Mouse (Mus musculus) heart, postnatal 25 days (tissue): ENCODE measurements around the gene Tbl1xr1. TPM values are rescaled to one million over a fixed set of nuclear protein-coding genes. Genes with fewer than 3 reads are reported as not detected.

Experiments used
- DNase-seq: peaks from one replicate; pipeline ENCODE4 v3.0.0; 2022; ENCODE audit warnings: low spot score
- intact Hi-C: fragments of 180-260 bp; cut with DNase I; formaldehyde crosslinking; loops from one replicate; pipeline ENCODE4 v1.15.1; 2025
- total RNA-seq, 2 experiments: library from RNA; stranded (reverse); gene quantifications; 2 replicates each; pipeline ENCODE4 v1.2.3; 2021

Gene Tbl1xr1
- total RNA-seq, 2 experiments from 2014 or later: 69.1 to 81.3 TPM

DNA sequence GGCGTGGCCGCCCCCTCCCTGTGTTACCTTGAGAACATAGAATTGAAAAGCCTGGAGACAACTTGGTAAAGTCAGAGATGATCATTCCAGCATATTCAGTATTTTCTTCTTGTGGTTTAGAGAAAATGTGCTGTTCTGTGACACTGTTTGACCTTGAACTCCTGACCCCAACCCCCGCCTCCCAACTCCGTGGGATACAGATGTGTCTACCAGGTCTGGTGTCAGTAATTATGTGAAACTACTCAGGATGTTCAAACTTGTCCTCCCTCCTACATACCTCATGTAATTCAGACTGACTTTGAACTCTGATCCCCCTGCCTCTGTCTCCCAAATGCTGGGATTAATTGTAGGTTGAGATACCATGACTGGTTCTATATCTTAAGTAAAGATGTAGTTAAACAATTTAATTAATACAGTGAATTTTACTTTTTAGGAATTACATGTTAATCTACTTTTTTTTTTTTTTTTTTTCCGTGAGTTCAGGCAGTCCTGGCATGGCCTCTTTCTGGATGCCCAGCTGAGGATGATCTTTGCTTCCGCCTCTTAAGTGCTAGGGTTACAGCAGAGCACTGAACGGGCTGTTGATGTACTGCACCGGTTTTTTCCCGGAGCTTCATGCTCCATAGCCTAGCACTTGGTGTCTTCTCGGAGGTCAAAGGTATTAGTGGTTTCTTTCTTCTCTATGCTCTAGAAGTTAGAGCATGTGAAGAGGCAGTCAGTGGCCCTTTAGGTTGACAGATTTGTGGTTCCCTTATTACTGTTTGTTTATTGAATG lies 8.0 kb downstream of the Tbl1xr1 start:
- intact Hi-C loops: loop anchor here (5.0 kb wide), 1 partner anchor 33 kb away; no protein-coding TSS in a partner anchor

GRCm38 (mm10) chr3:22089825-22090224 lies 13.4 kb downstream of the Tbl1xr1 start:
- intact Hi-C loops: no loop called here
- no peak for DNase-seq

More for the DNA sequence above, 8.0 kb downstream of the Tbl1xr1 start:
- DNase-seq: no peak

DNA sequence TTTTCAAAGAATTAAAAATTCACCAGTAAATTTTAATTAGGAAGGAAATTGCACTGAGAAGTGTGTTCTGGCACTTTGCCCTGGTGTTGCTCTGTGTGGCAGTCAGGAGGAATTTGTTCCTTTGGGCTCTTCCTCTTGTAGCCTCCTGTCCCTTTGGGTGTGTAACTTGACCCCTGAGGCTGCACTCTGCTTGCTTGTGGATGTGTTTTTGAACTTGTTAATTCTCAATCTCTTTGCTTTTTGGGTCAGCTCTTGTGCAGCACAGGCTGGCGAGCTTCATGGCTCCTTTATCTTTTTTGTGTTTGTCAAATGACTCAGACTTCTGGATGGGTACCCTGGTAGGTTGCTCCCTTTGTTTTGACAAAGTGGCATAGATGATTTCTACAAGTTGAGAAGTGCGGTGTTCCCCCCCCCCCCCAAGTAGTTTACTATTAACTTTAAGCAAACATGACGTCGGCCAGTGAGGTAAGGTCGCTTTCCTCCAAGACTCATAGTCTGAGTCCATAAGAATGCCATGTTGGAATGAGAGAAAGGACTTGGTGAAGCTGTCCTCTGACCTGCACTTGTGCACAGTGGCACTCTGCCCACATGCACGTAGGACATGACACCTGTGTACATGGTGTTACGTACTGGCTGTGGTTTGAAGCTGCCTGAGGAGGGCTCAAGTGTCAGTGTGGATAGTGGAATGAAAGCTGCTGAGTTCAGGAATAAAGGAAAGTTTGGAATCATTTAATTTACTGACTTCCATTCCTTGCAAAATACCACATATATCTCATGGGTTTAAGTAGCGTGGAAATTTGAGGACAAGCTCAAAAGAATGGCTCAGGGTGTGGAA lies 14.2 kb downstream of the Tbl1xr1 start:
- no peak for DNase-seq
- intact Hi-C loops: no loop called here

DNA sequence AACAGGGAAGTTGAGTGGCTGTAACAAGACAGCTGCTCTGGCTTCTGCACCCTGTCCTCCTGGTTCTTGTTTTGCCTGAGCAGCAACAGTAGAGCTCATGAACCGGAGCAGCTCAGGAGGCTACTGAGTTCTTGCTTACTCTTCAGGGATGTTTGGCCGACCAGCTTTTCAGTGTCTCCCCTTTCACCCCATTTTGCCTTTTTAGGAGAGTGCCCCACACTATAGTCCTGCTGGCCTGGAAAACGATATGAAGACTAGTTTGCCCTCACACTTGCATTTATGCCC lies 14.8 kb downstream of the Tbl1xr1 start:
- intact Hi-C loops: no loop called here
- no peak for DNase-seq

- intact Hi-C loops: no loop called here
- DNase-seq: no peak
These were observed 15.2 kb downstream of the Tbl1xr1 start for GRCm38 (mm10) chr3:22091681-22092080.

GRCm38 (mm10) chr3:22092784-22093183 lies 16.3 kb downstream of the Tbl1xr1 start:
- no peak for DNase-seq

GRCm38 (mm10) chr3:22103986-22104515 lies 27.6 kb downstream of the Tbl1xr1 start:
- intact Hi-C loops: no loop called here
- no peak for DNase-seq

More at GRCm38 (mm10) chr3:22092784-22093183, 16.3 kb downstream of the Tbl1xr1 start:
- intact Hi-C loops: no loop called here

DNA sequence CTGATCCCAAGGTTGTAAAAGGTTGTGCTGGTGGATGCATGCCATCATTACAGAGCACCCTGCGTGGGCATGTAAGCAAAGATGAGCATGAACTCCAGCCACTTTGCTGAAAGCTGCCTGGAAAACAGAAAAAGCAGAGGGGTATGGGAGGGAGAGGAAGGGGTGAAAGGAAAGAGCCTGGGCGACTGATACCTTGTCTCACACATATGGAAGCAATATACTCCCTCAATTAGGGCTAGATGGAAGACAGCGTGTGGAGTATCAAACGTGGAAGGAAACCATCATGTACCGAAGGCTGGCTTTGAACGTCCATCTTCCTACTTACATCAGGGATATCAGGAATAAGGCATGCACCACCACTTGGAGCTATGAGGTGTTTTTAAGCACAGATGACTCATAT lies 29.0 kb downstream of the Tbl1xr1 start:
- DNase-seq: no peak
- intact Hi-C loops: no loop called here

- intact Hi-C loops: no loop called here
- DNase-seq: no peak
These were observed 31.6 kb downstream of the Tbl1xr1 start for GRCm38 (mm10) chr3:22108013-22108412.

DNA sequence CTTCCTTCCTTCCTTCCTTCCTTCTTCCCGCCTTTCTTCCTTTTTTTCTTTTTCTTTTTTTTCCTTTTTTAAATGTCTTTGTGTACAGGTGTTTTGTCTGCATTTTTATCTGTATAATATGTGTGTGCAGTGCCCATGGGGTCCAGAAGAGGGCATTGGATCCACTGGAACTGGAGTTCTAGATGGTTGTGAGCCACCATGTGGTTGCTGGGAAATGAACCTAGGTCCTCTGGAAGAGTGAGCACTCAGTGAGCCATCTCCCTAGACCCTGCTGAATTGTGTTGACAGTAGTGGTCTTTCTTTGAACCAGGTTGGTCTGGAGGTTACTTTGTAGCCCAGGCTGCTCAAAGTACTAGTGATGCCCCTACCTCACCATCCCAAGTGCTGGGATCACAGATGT lies 33.2 kb downstream of the Tbl1xr1 start:
- intact Hi-C loops: no loop called here
- no peak for DNase-seq

DNA sequence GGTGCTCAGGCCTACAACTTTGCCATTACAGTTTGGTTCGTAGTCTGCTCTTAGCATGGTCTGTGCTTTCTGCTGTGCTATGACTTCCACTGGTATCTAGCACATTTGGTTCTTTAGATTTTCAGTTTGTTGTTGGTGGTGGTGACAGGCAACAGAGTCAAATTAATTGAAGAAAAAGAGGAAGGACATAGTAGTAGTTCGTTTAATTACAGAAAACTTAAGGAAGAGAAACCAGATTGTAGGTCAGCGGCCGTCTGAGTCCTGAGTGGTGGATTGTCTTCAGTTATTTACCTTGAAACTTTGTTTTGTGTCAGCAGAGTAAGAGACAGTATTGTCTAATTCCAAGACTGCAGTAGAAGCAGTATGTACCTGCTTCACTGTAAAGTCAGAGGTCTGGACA lies 37.3 kb downstream of the Tbl1xr1 start:
- DNase-seq: no peak
- intact Hi-C loops: no loop called here

- intact Hi-C loops: loop anchor here (5.0 kb wide), 1 partner anchor 33 kb away; no protein-coding TSS in a partner anchor
- no peak for DNase-seq
These were observed 38.8 kb downstream of the Tbl1xr1 start for GRCm38 (mm10) chr3:22115221-22115620.

GRCm38 (mm10) chr3:22115678-22116077 lies 39.2 kb downstream of the Tbl1xr1 start:
- no peak for DNase-seq
- intact Hi-C loops: loop anchor here (5.0 kb wide), 1 partner anchor 33 kb away; no protein-coding TSS in a partner anchor

GRCm38 (mm10) chr3:22116188-22116587 lies 39.7 kb downstream of the Tbl1xr1 start:
- no peak for DNase-seq
- intact Hi-C loops: loop anchor here (5.0 kb wide), 1 partner anchor 34 kb away; no protein-coding TSS in a partner anchor

GRCm38 (mm10) chr3:22121741-22122140 lies 45.3 kb downstream of the Tbl1xr1 start:
- no peak for DNase-seq
- intact Hi-C loops: no loop called here

DNA sequence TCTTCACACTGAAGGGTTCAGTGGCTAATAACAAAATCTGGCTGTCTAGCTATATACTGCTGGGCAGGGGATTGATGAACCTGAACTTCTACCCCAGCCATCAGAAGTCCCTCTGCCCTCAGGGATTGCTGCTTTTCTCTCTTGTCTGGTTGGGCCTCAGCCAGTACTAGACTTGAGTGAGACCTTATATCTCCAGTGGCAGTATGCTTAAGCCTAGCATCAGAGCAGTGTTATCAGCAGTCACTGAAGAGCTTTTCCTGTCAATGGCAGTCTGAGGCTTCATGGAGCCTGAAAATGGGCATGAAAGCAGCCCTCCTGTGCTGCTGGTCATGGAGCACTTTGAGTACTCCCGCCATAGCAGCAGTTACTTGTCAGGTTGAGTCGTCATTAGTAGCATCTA lies 46.7 kb downstream of the Tbl1xr1 start:
- intact Hi-C loops: no loop called here
- DNase-seq: no peak

GRCm38 (mm10) chr3:22126251-22126826 lies 49.9 kb downstream of the Tbl1xr1 start:
- intact Hi-C loops: no loop called here
- no peak for DNase-seq

GRCm38 (mm10) chr3:22131277-22131676 lies 54.8 kb downstream of the Tbl1xr1 start:
- intact Hi-C loops: no loop called here
- DNase-seq: no peak

DNA sequence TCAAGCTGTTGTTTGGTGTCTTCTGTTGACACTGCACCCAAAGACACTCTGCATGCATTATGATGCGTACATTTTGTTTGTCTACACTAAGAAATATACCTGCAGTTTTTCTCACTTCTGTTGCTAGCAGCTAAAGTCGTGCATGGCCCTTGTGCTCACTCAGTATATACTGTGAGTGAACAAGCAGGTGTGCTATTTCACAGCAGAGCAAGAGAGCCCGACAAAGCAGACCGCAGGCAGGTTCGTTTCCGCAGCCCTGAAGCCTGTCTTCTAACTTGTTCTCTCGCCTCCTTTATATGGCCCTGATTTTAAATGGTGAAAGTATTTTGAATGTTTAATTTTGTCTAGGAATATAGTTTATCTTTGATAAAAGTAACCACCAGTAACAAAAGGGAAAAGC lies 57.2 kb downstream of the Tbl1xr1 start:
- intact Hi-C loops: loop anchor here (1.0 kb wide), 1 partner anchor 8 kb away; no protein-coding TSS in a partner anchor

GRCm38 (mm10) chr3:22137793-22138579 lies 61.5 kb downstream of the Tbl1xr1 start:
- no peak for DNase-seq
- intact Hi-C loops: no loop called here

More for the DNA sequence above, 57.2 kb downstream of the Tbl1xr1 start:
- no peak for DNase-seq
